Mouse (Mus musculus) intestine, postnatal 0 days (tissue): Measurements from ENCODE around the gene Cxcl15. TPM values are rescaled to one million over a fixed set of nuclear protein-coding genes. Genes with fewer than 3 reads are reported as not detected.

Source experiments
- ATAC-seq: fragments of 200-750 bp; cut with Nextera tagmentation; 2 replicates; pipeline ENCODE4 v1.8.0; 2017; ENCODE audit warnings: mild to moderate bottlenecking, moderate TSS enrichment, moderate library complexity
- H3K27ac ChIP-seq: fragments of 300-500 bp; sonication (generic); 2 replicates; pipeline ENCODE4 v1.5.1; 2014; ENCODE audit warnings: mild to moderate bottlenecking, low read depth, low read length, moderate library complexity
- H3K27me3 ChIP-seq: fragments of 300-500 bp; sonication (generic); replicated peaks from 2 replicates; pipeline ENCODE4 v1.6.1; 2014; ENCODE audit warnings: low read length, mixed read lengths; ENCODE audit not compliant: control insufficient read depth, insufficient read depth
- H3K36me3 ChIP-seq: fragments of 300-500 bp; sonication (generic); 2 replicates; pipeline ENCODE4 v1.6.1; 2014; ENCODE audit warnings: mild to moderate bottlenecking, moderate library complexity; ENCODE audit not compliant: control insufficient read depth, insufficient read depth
- H3K4me1 ChIP-seq: fragments of 300-500 bp; sonication (generic); replicated peaks from 2 replicates; pipeline ENCODE4 v1.6.1; 2014; ENCODE audit warnings: antibody characterized with exemption, low read length, mixed read lengths; ENCODE audit not compliant: control insufficient read depth, insufficient read depth
- H3K4me2 ChIP-seq: fragments of 300-500 bp; sonication (generic); replicated peaks from 2 replicates; pipeline ENCODE4 v1.6.1; 2014; ENCODE audit warnings: low read depth, mild to moderate bottlenecking, moderate library complexity
- H3K4me3 ChIP-seq: fragments of 300-500 bp; sonication (generic); 2 replicates; pipeline ENCODE4 v1.5.1; 2014; ENCODE audit warnings: low read depth, low read length
- H3K9ac ChIP-seq: fragments of 300-500 bp; sonication (generic); 2 replicates; pipeline ENCODE4 v1.6.1; 2014; ENCODE audit warnings: mild to moderate bottlenecking, low read depth, low read length
- H3K9me3 ChIP-seq: fragments of 300-500 bp; sonication (generic); 2 replicates; pipeline ENCODE4 v1.6.1; 2016; ENCODE audit warnings: mixed run types; ENCODE audit not compliant: control insufficient read depth
- CTCF ChIP-seq: sonication (generic); IDR thresholded peaks from 2 replicates; pipeline ENCODE4 v1.5.1; 2016; ENCODE audit warnings: low read depth, mild to moderate bottlenecking, control low read depth, antibody characterized with exemption, moderate library complexity
- WGBS: fragments of 180-500 bp; shearing (Covaris S2); extraction: QIAGEN DNeasy Blood & Tissue Kit; methylation state at CpG from one replicate; pipeline ENCODE4 v1.1.7; 2014; 5-methylcytosine and 5-hydroxymethylcytosine counted together
- polyA plus RNA-seq: library from polyadenylated mRNA; unstranded; fragments of >200 nt; fragmentation: Nextera tagmentation; extraction: Ambion mirVana; gene quantifications from 2 replicates; pipeline ENCODE4 v1.2.1, GENCODE M21; 2015

The Cxcl15 gene
- polyA plus RNA-seq, 1 experiment from 2014 or later = 0.56 TPM

DNA sequence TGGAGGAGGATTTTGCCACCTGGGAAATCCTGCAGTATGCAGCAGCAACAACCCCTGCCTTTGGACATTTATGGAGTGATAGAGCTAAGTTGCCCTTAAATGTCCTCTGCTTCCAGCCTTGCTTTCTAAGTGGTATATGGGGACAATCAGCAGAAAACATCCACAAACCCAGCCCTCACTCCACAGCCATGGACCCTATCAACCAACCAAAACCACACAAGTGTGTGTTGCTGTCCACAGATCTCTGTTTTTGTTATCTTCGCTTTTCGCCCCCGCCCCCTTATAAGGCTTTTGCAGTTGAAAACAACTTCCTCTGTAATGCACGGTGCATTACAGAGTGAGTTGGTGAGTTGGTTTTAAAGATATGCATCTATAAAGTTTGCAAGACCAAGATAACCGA, 18.8 kb upstream of the Cxcl15 start:
- TF ChIP-seq CTCF = no peak
- no peaks in the 10 kb centered on the region for H3K27me3 ChIP-seq
- WGBS = 83% methylated on average over 5 of the region's 5 CpGs
- H3K4me3 ChIP-seq = no peak overlapping the region
- no peaks in the 10 kb centered on the region for H3K4me1 ChIP-seq
- no peak overlapping the region for H3K27ac ChIP-seq
- H3K4me2 ChIP-seq = no peak overlapping the region
- H3K9me3 ChIP-seq = no peaks in the 10 kb centered on the region
- no peak overlapping the region for H3K9ac ChIP-seq
- no peaks in the 10 kb centered on the region for H3K36me3 ChIP-seq
- no peak for ATAC-seq

DNA sequence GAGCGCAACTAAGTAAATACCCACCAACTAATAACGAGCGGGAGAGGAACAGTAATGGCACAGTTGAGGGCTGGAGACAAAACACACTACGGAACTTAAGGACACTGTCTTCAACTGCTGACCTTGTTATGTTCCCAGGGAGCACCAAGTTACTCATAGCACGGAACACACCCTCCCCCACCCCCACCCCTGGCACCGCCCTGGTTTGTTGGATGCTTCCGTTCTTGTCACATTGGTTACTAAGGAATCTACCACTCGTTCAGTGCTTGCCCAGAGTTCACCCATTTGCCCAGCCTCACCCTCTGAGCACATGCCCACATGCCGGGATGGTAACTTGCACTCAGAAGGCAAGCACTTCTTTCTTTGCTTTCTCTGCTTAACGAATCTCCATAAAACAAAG, 16.7 kb upstream of the Cxcl15 start:
- no peak for ATAC-seq
- H3K36me3 ChIP-seq = no peaks in the 10 kb centered on the region
- H3K4me2 ChIP-seq = no peak overlapping the region
- H3K9ac ChIP-seq = no peak overlapping the region
- no peak overlapping the region for H3K4me3 ChIP-seq
- no peak for TF ChIP-seq CTCF
- H3K27ac ChIP-seq = no peak overlapping the region
- no peaks in the 10 kb centered on the region for H3K4me1 ChIP-seq
- H3K27me3 ChIP-seq = no peaks in the 10 kb centered on the region
- 78% methylated on average over 10 of the region's 10 CpGs for WGBS
- no peaks in the 10 kb centered on the region for H3K9me3 ChIP-seq

DNA sequence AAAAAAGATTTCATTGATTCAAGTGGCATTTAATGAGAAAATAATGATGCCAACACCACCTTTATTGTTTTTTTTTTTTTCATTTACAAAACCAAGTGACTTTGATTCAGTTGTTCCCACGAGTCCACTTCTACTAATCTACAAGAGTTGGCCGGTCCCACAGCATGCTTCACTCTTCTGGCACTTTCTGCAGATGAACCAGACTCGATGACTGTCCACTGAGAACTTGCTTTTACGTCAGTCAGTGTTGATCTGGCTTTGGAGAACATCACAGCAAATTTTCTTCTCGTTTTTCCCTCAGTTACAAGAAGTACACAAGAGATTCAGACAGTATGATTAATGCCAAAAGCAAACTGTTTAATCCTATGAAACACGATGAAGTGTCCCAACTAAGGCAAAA, 15.5 kb upstream of the Cxcl15 start:
- Histone ChIP-seq H3K36me3 (no peaks in the 10 kb centered on the region), H3K4me1 (no peaks in the 10 kb centered on the region), H3K4me2 (no peak overlapping the region), H3K27me3 (no peaks in the 10 kb centered on the region), H3K27ac (no peak overlapping the region), H3K4me3 (no peak overlapping the region), H3K9me3 (no peaks in the 10 kb centered on the region), H3K9ac (no peak overlapping the region)
- TF ChIP-seq CTCF = no peak
- ATAC-seq = no peak
- WGBS = 76% methylated on average over 6 of the region's 6 CpGs

DNA sequence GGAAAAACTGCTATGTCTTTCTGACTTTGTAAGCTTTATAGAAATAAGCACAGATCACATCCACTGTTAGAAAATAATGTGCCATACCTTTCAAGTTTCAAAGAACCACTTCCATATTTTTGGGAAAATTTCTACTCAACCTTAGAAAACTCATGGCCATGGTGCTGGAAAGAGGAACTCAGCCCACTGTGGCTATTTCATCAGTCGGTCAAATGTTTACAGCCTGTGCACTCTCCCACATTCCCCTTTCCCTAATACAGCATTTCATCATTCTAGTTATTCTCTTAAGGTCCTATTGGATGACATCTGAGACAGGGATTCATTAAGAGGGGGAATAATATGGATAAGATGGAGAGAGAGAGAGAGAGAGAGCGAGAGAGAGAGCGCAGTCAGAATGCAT, 10.6 kb upstream of the Cxcl15 start:
- Histone ChIP-seq H3K27me3 (no peaks in the 10 kb centered on the region), H3K27ac (no peak overlapping the region), H3K4me3 (no peak overlapping the region), H3K9me3 (no peaks in the 10 kb centered on the region), H3K9ac (no peak overlapping the region), H3K4me1 (no peaks in the 10 kb centered on the region; the same call in 1 of the 2 replicates), H3K4me2 (no peak overlapping the region), H3K36me3 (no peaks in the 10 kb centered on the region)
- WGBS = 80% methylated on average over 3 of the region's 3 CpGs
- no peak for ATAC-seq
- TF ChIP-seq CTCF = no peak

DNA sequence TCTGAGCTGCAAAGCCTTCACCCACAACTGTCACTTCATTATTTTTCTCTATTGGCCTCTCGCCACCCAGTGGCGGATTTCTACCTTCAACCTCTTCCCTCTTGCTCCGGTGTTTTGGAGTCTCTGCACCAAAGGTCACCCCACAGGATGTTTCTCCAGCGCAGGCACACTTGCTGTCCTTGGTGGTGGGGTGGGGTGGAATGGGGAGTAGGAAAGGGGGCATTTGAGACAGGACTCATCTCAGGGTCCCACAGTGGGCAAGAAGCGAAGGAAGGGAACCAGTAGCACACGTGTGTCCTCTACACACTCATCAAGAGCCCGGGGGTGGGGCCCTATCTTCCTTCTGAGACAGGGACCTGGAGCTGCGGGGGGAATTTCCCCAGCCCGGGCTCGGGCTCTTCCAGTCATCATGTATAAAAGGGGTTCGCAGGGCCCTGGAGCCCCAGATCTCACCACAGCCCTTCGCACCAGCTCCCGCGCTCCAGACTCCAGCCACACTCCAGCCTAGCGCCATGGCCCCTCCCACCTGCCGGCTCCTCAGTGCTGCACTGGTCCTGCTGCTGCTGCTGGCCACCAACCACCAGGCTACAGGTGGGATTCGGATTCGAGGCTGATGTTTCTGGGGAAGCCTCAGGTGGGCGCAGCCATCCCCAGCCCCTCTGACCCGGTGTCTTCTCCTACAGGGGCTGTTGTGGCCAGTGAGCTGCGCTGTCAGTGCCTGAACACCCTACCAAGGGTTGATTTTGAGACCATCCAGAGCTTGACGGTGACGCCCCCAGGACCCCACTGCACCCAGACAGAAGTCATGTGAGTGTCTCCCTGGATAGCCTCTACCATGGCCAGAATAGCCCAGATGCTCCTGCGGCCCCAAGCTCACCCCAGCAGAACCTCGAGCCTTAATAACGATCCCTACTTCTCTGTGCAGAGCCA, 8.4 kb upstream of the Cxcl15 start, which contains the start of gene Cxcl3:
TSS of gene Cxcl3 (plus strand) at position 445 of the 930 bp plus-strand sequence.
- peak within 1 kb of the TSS; percentile 24 for H3K4me3 ChIP-seq
- no peak within 1 kb of the TSS for H3K27ac ChIP-seq
- TF ChIP-seq CTCF = peak; percentile 73
- no peaks in the 10 kb centered on the region for H3K9me3 ChIP-seq
- H3K9ac ChIP-seq = no peak within 1 kb of the TSS
- peak; percentile 51 for ATAC-seq
- no peaks in the 10 kb centered on the region for H3K27me3 ChIP-seq
- no peaks in the 10 kb centered on the region for H3K36me3 ChIP-seq
- WGBS = 18% methylated on average over 25 of the region's 26 CpGs
- no peaks in the 10 kb centered on the region; the same call in 1 of the 2 replicates for H3K4me1 ChIP-seq
- peak within 1 kb of the TSS; percentile 65 for H3K4me2 ChIP-seq

DNA sequence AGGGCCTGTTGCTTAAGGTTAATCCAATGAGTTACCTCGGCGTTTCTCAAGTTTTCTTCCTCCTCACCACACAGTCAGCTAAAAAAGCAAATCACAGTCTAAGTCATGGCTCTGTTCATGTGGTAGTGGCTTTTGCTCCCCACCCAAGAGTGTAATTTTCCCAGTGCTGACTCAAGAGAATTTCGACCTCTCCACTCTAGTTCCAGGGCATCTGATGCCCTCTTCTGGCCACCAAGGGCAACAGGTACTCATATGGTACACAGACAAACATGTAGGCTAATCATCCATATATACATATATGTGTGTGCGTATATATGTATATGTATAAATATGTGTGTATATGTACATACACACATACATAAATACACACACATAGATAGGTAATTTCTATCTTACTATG, 6.2 kb upstream of the Cxcl15 start:
- peak; percentile 62 for TF ChIP-seq CTCF
- no peak overlapping the region for H3K9ac ChIP-seq
- H3K4me3 ChIP-seq = no peak overlapping the region
- no peak overlapping the region for H3K27ac ChIP-seq
- H3K36me3 ChIP-seq = no peaks in the 10 kb centered on the region
- no peaks in the 10 kb centered on the region for H3K27me3 ChIP-seq
- no peaks in the 10 kb centered on the region; the same call in 1 of the 2 replicates for H3K4me1 ChIP-seq
- no peak overlapping the region for H3K4me2 ChIP-seq
- no peaks in the 10 kb centered on the region for H3K9me3 ChIP-seq
- ATAC-seq = no peak
- WGBS = 76% methylated on average over 4 of the region's 4 CpGs
